Comparison of ENCODE assay signal across 14 mouse cellular contexts in genomic region chr13:61185151-61185933, GRCm38 (mm10). TPM values are rescaled to one million over a fixed set of nuclear protein-coding genes. Genes with fewer than 3 reads are reported as not detected.
"Had no signal": no experiment of that assay in that cellular context is flagged by ENCODE, and none has a peak within 500 bp of the region (broad histone marks: within the 10 kb centered on the region; RNA-seq: fewer than 3 reads in every experiment).

No protein-coding gene starts in this region.

RNA-seq across cellular contexts. Expression of gene Cts6, which starts 17.9 kb away (rescaled TPM):
- total RNA-seq: common myeloid progenitor, adult 5-6 weeks; forebrain, postnatal 0 days; gastrocnemius, adult 18-20 months; gastrocnemius, adult 2 months; gastrocnemius, adult 8-10 months; gastrocnemius, postnatal 10 days; gastrocnemius, postnatal 14 days; gastrocnemius, postnatal 25 days; gastrocnemius, postnatal 36 days; gastrocnemius, postnatal 4 days; granulocyte monocyte progenitor cell, adult 5-6 weeks; heart, adult 18-20 months; heart, adult 2 months; heart, adult 8-10 months had no signal

RNA-seq across cellular contexts. Expression of gene Ctsr, which starts 21.3 kb away (rescaled TPM):
- total RNA-seq: common myeloid progenitor, adult 5-6 weeks; forebrain, postnatal 0 days; gastrocnemius, adult 18-20 months; gastrocnemius, adult 2 months; gastrocnemius, adult 8-10 months; gastrocnemius, postnatal 10 days; gastrocnemius, postnatal 14 days; gastrocnemius, postnatal 25 days; gastrocnemius, postnatal 36 days; gastrocnemius, postnatal 4 days; granulocyte monocyte progenitor cell, adult 5-6 weeks; heart, adult 18-20 months; heart, adult 2 months; heart, adult 8-10 months had no signal
